Mouse (Mus musculus) midbrain, embryonic 15.5 days (tissue): Measurements from ENCODE around the gene Ppp6r1. TPM values are rescaled to one million over a fixed set of nuclear protein-coding genes. Genes with fewer than 3 reads are reported as not detected.
A peak's percentile ranks its signal among the peaks of the same experiment; 100 is the strongest.

Experiments
- ATAC-seq: fragments of 200-750 bp; cut with Nextera tagmentation; replicated peaks from 2 replicates; pipeline ENCODE4 v1.8.0; 2017; ENCODE audit warnings: moderate TSS enrichment
- H3K27ac ChIP-seq: fragments of 300-500 bp; sonication (generic); 2 replicates; pipeline ENCODE4 v1.5.1; 2015; ENCODE audit warnings: mild to moderate bottlenecking, inconsistent platforms
- H3K27me3 ChIP-seq: fragments of 300-500 bp; sonication (generic); replicated peaks from 2 replicates; pipeline ENCODE4 v1.6.1; 2015; ENCODE audit warnings: inconsistent platforms
- H3K36me3 ChIP-seq: fragments of 300-500 bp; sonication (generic); replicated peaks from 2 replicates; pipeline ENCODE4 v1.6.1; 2015; ENCODE audit warnings: inconsistent platforms
- H3K4me1 ChIP-seq: fragments of 300-500 bp; sonication (generic); 2 replicates; pipeline ENCODE4 v1.6.1; 2015; ENCODE audit warnings: inconsistent platforms
- H3K4me2 ChIP-seq: fragments of 300-500 bp; sonication (generic); 2 replicates; pipeline ENCODE4 v1.6.1; 2015; ENCODE audit warnings: inconsistent platforms, mild to moderate bottlenecking, moderate library complexity
- H3K4me3 ChIP-seq: fragments of 300-500 bp; sonication (generic); 2 replicates; pipeline ENCODE4 v1.5.1; 2015; ENCODE audit warnings: mild to moderate bottlenecking, inconsistent platforms
- H3K9ac ChIP-seq: fragments of 300-500 bp; sonication (generic); 2 replicates; pipeline ENCODE4 v1.6.1; 2015; ENCODE audit warnings: mild to moderate bottlenecking, inconsistent platforms
- H3K9me3 ChIP-seq: fragments of 300-500 bp; sonication (generic); 2 replicates; pipeline ENCODE4 v1.6.1; 2016; ENCODE audit warnings: inconsistent platforms
- WGBS: fragments of 180-500 bp; shearing (Covaris S2); methylation state at CpG from one replicate; pipeline ENCODE4 v1.1.7; 2015; ENCODE audit warnings: mixed read lengths; 5-methylcytosine and 5-hydroxymethylcytosine counted together
- polyA plus RNA-seq: library from polyadenylated mRNA; unstranded; fragments of >200 nt; fragmentation: Nextera tagmentation; extraction: Ambion mirVana; gene quantifications from 2 replicates; pipeline ENCODE4 v1.2.1, GENCODE M21; 2015

Gene Ppp6r1
- polyA plus RNA-seq, 1 experiment from 2014 or later = 10.5 TPM

GRCm38 (mm10) chr7:4674114-4674731 lies 15.4 kb upstream of the Ppp6r1 start:
- Histone ChIP-seq H3K9me3 (no peaks in the 10 kb centered on the region), H3K4me3 (no peak overlapping the region), H3K4me1 (no peaks in the 10 kb centered on the region), H3K9ac (no peak overlapping the region), H3K36me3 (peaks cover 43% of the 10 kb centered on the region), H3K4me2 (no peak overlapping the region), H3K27me3 (no peaks in the 10 kb centered on the region), H3K27ac (no peak overlapping the region)
- WGBS = 88% methylated on average over 12 of the region's 12 CpGs
- ATAC-seq = no peak

- Histone ChIP-seq H3K27ac (no peak overlapping the region), H3K27me3 (no peaks in the 10 kb centered on the region), H3K9ac (no peak overlapping the region), H3K36me3 (peaks cover 47% of the 10 kb centered on the region), H3K9me3 (no peaks in the 10 kb centered on the region), H3K4me1 (no peaks in the 10 kb centered on the region), H3K4me2 (no peak overlapping the region), H3K4me3 (no peak overlapping the region)
- WGBS = 92% methylated on average over 4 of the region's 4 CpGs
- no peak for ATAC-seq
Measured at GRCm38 (mm10) chr7:4671956-4672355, 13.1 kb upstream of the Ppp6r1 start.

- H3K4me2 ChIP-seq = no peak overlapping the region
- no peaks in the 10 kb centered on the region for H3K4me1 ChIP-seq
- no peak overlapping the region for H3K27ac ChIP-seq
- no peak overlapping the region for H3K4me3 ChIP-seq
- no peak overlapping the region for H3K9ac ChIP-seq
- H3K9me3 ChIP-seq = no peaks in the 10 kb centered on the region
- no peaks in the 10 kb centered on the region for H3K27me3 ChIP-seq
- ATAC-seq = no peak
- peaks cover 46% of the 10 kb centered on the region for H3K36me3 ChIP-seq
- WGBS = 92% methylated on average over 8 of the region's 8 CpGs
Measured at GRCm38 (mm10) chr7:4670655-4671255, 11.9 kb upstream of the Ppp6r1 start.

- no peaks in the 10 kb centered on the region for H3K9me3 ChIP-seq
- H3K9ac ChIP-seq = no peak overlapping the region
- no peak overlapping the region for H3K27ac ChIP-seq
- H3K27me3 ChIP-seq = no peaks in the 10 kb centered on the region
- H3K4me1 ChIP-seq = no peaks in the 10 kb centered on the region
- 97% methylated on average over 9 of the region's 9 CpGs for WGBS
- no peak overlapping the region for H3K4me2 ChIP-seq
- peaks cover 41% of the 10 kb centered on the region for H3K36me3 ChIP-seq
- H3K4me3 ChIP-seq = no peak overlapping the region
- no peak for ATAC-seq
Measured at GRCm38 (mm10) chr7:4669156-4669555, 10.3 kb upstream of the Ppp6r1 start.

- no peak overlapping the region for H3K27ac ChIP-seq
- H3K4me3 ChIP-seq = no peak overlapping the region
- H3K4me2 ChIP-seq = no peak overlapping the region
- no peaks in the 10 kb centered on the region for H3K9me3 ChIP-seq
- ATAC-seq = no peak
- WGBS = 95% methylated on average over 8 of the region's 8 CpGs
- no peak overlapping the region for H3K9ac ChIP-seq
- H3K27me3 ChIP-seq = no peaks in the 10 kb centered on the region
- no peaks in the 10 kb centered on the region for H3K4me1 ChIP-seq
- peaks cover 42% of the 10 kb centered on the region for H3K36me3 ChIP-seq
Measured at GRCm38 (mm10) chr7:4668506-4668905, 9.7 kb upstream of the Ppp6r1 start.

- no peak for ATAC-seq
- Histone ChIP-seq H3K9me3 (no peaks in the 10 kb centered on the region), H3K36me3 (peaks cover 48% of the 10 kb centered on the region), H3K9ac (no peak overlapping the region), H3K27ac (no peak overlapping the region), H3K27me3 (no peaks in the 10 kb centered on the region), H3K4me3 (no peak overlapping the region), H3K4me2 (no peak overlapping the region), H3K4me1 (no peaks in the 10 kb centered on the region)
- 96% methylated on average over 5 of the region's 5 CpGs for WGBS
Measured at GRCm38 (mm10) chr7:4666871-4667270, 8.1 kb upstream of the Ppp6r1 start.

GRCm38 (mm10) chr7:4663742-4664141 lies 4.9 kb upstream of the Ppp6r1 start:
- WGBS = 97% methylated on average over 2 of the region's 2 CpGs
- Histone ChIP-seq H3K4me3 (no peak overlapping the region), H3K9ac (no peak overlapping the region), H3K9me3 (no peaks in the 10 kb centered on the region), H3K4me2 (no peak overlapping the region), H3K27ac (no peak overlapping the region), H3K36me3 (peaks cover 30% of the 10 kb centered on the region), H3K27me3 (no peaks in the 10 kb centered on the region), H3K4me1 (peaks cover 14% of the 10 kb centered on the region)
- no peak for ATAC-seq

- 79% methylated on average over 8 of the region's 8 CpGs for WGBS
- no peak overlapping the region for H3K9ac ChIP-seq
- ATAC-seq = no peak
Measured at GRCm38 (mm10) chr7:4663179-4663578, 4.4 kb upstream of the Ppp6r1 start.

GRCm38 (mm10) chr7:4659911-4660443 lies 1.2 kb upstream of the Ppp6r1 start:
- Histone ChIP-seq H3K4me1 (peaks cover 44% of the 10 kb centered on the region), H3K9ac (peak overlapping the region; percentile 74; the same call in 1 of the 2 replicates), H3K4me3 (peak overlapping the region; percentile 73), H3K4me2 (peak overlapping the region; percentile 96), H3K27me3 (no peaks in the 10 kb centered on the region), H3K9me3 (no peaks in the 10 kb centered on the region), H3K27ac (peak overlapping the region; percentile 94), H3K36me3 (peaks cover 10% of the 10 kb centered on the region; the same call in 1 of the 2 replicates)
- ATAC-seq = no peak
- 41% methylated on average over 3 of the region's 3 CpGs for WGBS

More at GRCm38 (mm10) chr7:4663179-4663578, 4.4 kb upstream of the Ppp6r1 start:
- peaks cover 14% of the 10 kb centered on the region for H3K4me1 ChIP-seq
- H3K27me3 ChIP-seq = no peaks in the 10 kb centered on the region
- H3K27ac ChIP-seq = no peak overlapping the region
- no peak overlapping the region for H3K4me3 ChIP-seq
- H3K4me2 ChIP-seq = no peak overlapping the region
- H3K9me3 ChIP-seq = no peaks in the 10 kb centered on the region
- peaks cover 25% of the 10 kb centered on the region for H3K36me3 ChIP-seq

GRCm38 (mm10) chr7:4658128-4658907 lies 501 bp downstream of the Ppp6r1 start:
- no peaks in the 10 kb centered on the region for H3K9me3 ChIP-seq
- H3K27ac ChIP-seq = peak overlapping the region; percentile 94
- ATAC-seq = peak; percentile 81
- peak overlapping the region; percentile 96 for H3K4me2 ChIP-seq
- peak overlapping the region; percentile 74 for H3K9ac ChIP-seq
- H3K27me3 ChIP-seq = no peaks in the 10 kb centered on the region
- peaks cover 44% of the 10 kb centered on the region for H3K4me1 ChIP-seq
- under 1% methylated on average over 73 of the region's 78 CpGs for WGBS
- 0 out of 2 replicates have a peak, but pooled peaks cover 7% of the 10 kb centered on the region for H3K36me3 ChIP-seq
- H3K4me3 ChIP-seq = peak overlapping the region; percentile 73

- Histone ChIP-seq H3K36me3 (0 out of 2 replicates have a peak, but pooled peaks cover 4% of the 10 kb centered on the region), H3K9ac (peak overlapping the region; percentile 74), H3K4me2 (peak overlapping the region; percentile 96), H3K27ac (peak overlapping the region; percentile 94), H3K4me3 (peak overlapping the region; percentile 73), H3K4me1 (peaks cover 46% of the 10 kb centered on the region), H3K27me3 (no peaks in the 10 kb centered on the region), H3K9me3 (no peaks in the 10 kb centered on the region)
- ATAC-seq = no peak
- 53% methylated on average over 9 of the region's 9 CpGs for WGBS
Measured at GRCm38 (mm10) chr7:4657521-4658127, 1.2 kb downstream of the Ppp6r1 start.

- peak overlapping the region; percentile 96 for H3K4me2 ChIP-seq
- 64% methylated on average over 1 of the region's 1 CpGs for WGBS
- H3K9me3 ChIP-seq = no peaks in the 10 kb centered on the region
- H3K4me1 ChIP-seq = peaks cover 51% of the 10 kb centered on the region
- no peaks in the 10 kb centered on the region for H3K36me3 ChIP-seq
- no peaks in the 10 kb centered on the region for H3K27me3 ChIP-seq
- H3K9ac ChIP-seq = peak overlapping the region; percentile 74; the same call in 1 of the 2 replicates
- H3K27ac ChIP-seq = no peak overlapping the region
- ATAC-seq = no peak
- peak overlapping the region; percentile 73; the same call in 1 of the 2 replicates for H3K4me3 ChIP-seq
Measured at GRCm38 (mm10) chr7:4656818-4657217, 2.0 kb downstream of the Ppp6r1 start.
